ENCODE assay signal across 8 mouse cellular contexts in genomic region chr17:6978287-6979248, GRCm38 (mm10). TPM values are rescaled to one million over a fixed set of nuclear protein-coding genes. Genes with fewer than 3 reads are reported as not detected.
DNase-seq lines count a peak whose midpoint lies in the region; ATAC-seq and TF ChIP-seq lines count a peak whose summit lies in the region.
"Not testable (repeated sequence)": the region's sequence is repeated elsewhere in the genome, so short reads cannot be mapped to it uniquely, and the experiment has no call there.

Gm49721 (plus strand) TSS chr17:6978904.

- H3K9ac ChIP-seq in hindbrain, embryonic 14.5 days = peak within 1 kb of the TSS; percentile 66

- ATAC-seq in Patski = peak; percentile 96
- peak; percentile 96 for ATAC-seq in hindbrain, embryonic 14.5 days (ENCODE audit: low FRiP score)

- H3K4me2 ChIP-seq in hindbrain, embryonic 14.5 days (replicated peaks) = peak within 1 kb of the TSS; percentile 64

- CTCF ChIA-PET in Patski (lab: Charles Lee) = not testable (repeated sequence)

- H3K27ac ChIP-seq in gastrocnemius, adult 2 months = peak within 1 kb of the TSS; percentile 88
- not testable (repeated sequence) for H3K27ac ChIP-seq in hindbrain, embryonic 14.5 days

- WGBS in hindbrain, embryonic 14.5 days = under 1% methylated on average over 31 of the region's 68 CpGs

- POLR2A ChIA-PET in Patski (lab: Charles Lee) = not testable (repeated sequence)

- H3K4me3 ChIP-seq in gastrocnemius, adult 2 months = peak within 1 kb of the TSS; percentile 71
- H3K4me3 ChIP-seq in hindbrain, embryonic 14.5 days (replicated peaks; ENCODE audit: low read length) = peak within 1 kb of the TSS; percentile 46

- H3K36me3 ChIP-seq in hindbrain, embryonic 14.5 days (replicated peaks; ENCODE audit: control insufficient read depth, insufficient read depth) = not testable (repeated sequence)

- H3K9me3 ChIP-seq in hindbrain, embryonic 14.5 days (ENCODE audit: control insufficient read depth, low read length) = not testable (repeated sequence)

- intact Hi-C loops in gastrocnemius, adult 2 months (cut with DNase I) = not testable (repeated sequence)

- DNase-seq in Patski (ENCODE audit: low read depth, low spot score); hindbrain, embryonic 14.5 days (ENCODE audit: low spot score): not testable (repeated sequence)
- DNase-seq in cerebellum, postnatal 4 days (ENCODE audit: low spot score in 2 of 2) = peak; percentile 29 to 58
- peak; percentile 84 for DNase-seq in gastrocnemius, adult 2 months
- peak; percentile 61 to 72 for DNase-seq in layer of hippocampus, postnatal 36 days
- peak; percentile 84 for DNase-seq in lung, postnatal 10 days
- peak; percentile 63 for DNase-seq in ovary, adult 18-20 months (ENCODE audit: low spot score)
- peak; percentile 34 for DNase-seq in thymus, postnatal 0 days (ENCODE audit: low spot score)

- not testable (repeated sequence) for TF ChIP-seq CTCF in Patski (IDR thresholded peaks at IDR 0.05); gastrocnemius, adult 2 months (IDR thresholded peaks at IDR 0.05)

- H3K4me1 ChIP-seq in hindbrain, embryonic 14.5 days (replicated peaks; ENCODE audit: control insufficient read depth, insufficient read depth, low read length) = not testable (repeated sequence)

- H3K27me3 ChIP-seq in Patski; hindbrain, embryonic 14.5 days (ENCODE audit: control insufficient read depth, insufficient read depth, low read length): not testable (repeated sequence)

- in situ Hi-C loops in Patski (cut with MboI; ENCODE audit: low pct_unique_long_range_greater_than_20kb) = not testable (repeated sequence)

RNA-seq across cellular contexts. Expression of gene Gm49721, which starts in this region (rescaled TPM):
- polyA plus RNA-seq in Patski (2021) = not detected
- total RNA-seq in gastrocnemius, adult 2 months (2021) = under 1 TPM in 1 of 2 experiments, not detected in 1; 0.59 TPM
- polyA plus RNA-seq in hindbrain, embryonic 14.5 days (2014; fragmentation: Nextera tagmentation; extraction: Ambion mirVana) = 0.25 and 0.56 TPM in 2 replicates
- under 1 TPM in 1 of 2 experiments, not detected in 1; 0.22 TPM for total RNA-seq in layer of hippocampus, postnatal 36 days (2021)
- polyA plus RNA-seq in thymus, postnatal 0 days (2015; fragmentation: Nextera tagmentation; extraction: Ambion mirVana) = 0.31 and 0.83 TPM in 2 replicates

Comparison
In these comparisons a context has a peak if more than half of its experiments do, and no peak if none do; other contexts are left out.
1. Peak in ATAC-seq in Patski; RNA of the gene not detected or under 1 TPM.
2. Peak in DNase-seq, H3K4me3 ChIP-seq and H3K27ac ChIP-seq in gastrocnemius, adult 2 months; RNA of the gene not detected or under 1 TPM.
3. Peak in ATAC-seq, H3K4me3 ChIP-seq, H3K9ac ChIP-seq and H3K4me2 ChIP-seq in hindbrain, embryonic 14.5 days; RNA of the gene not detected or under 1 TPM.
4. Peak in DNase-seq in layer of hippocampus, postnatal 36 days; RNA of the gene not detected or under 1 TPM.
5. Peak in DNase-seq in thymus, postnatal 0 days; RNA of the gene not detected or under 1 TPM.